Mouse (Mus musculus) small intestine, adult 2 months (tissue): ENCODE results near the gene Capzb. TPM values are rescaled to one million over a fixed set of nuclear protein-coding genes. Genes with fewer than 3 reads are reported as not detected.
A peak's percentile ranks its signal among the peaks of the same experiment; 100 is the strongest.

ENCODE experiments used
- H3K27ac ChIP-seq: fragments of 200-500 bp; 2 replicates; pipeline ENCODE4 v1.5.1; 2012; ENCODE audit warnings: low read depth, low read length, control low read depth, inconsistent platforms; ENCODE audit not compliant: insufficient read depth
- H3K27me3 ChIP-seq: fragments of 200-500 bp; 2 replicates; pipeline ENCODE4 v1.6.1; 2012; ENCODE audit warnings: mild to moderate bottlenecking, moderate library complexity, low read length, inconsistent platforms; ENCODE audit not compliant: control insufficient read depth, insufficient read depth
- H3K36me3 ChIP-seq: fragments of 200-500 bp; 2 replicates; pipeline ENCODE4 v1.6.1; 2012; ENCODE audit warnings: mild to moderate bottlenecking, low read length, control low read depth, inconsistent platforms; ENCODE audit not compliant: control insufficient read depth, insufficient read depth
- H3K4me1 ChIP-seq: fragments of 200-500 bp; 2 replicates; pipeline ENCODE4 v1.6.1; 2012; ENCODE audit warnings: low read length, inconsistent platforms, mixed read lengths; ENCODE audit not compliant: control insufficient read depth, insufficient read depth, insufficient read length
- H3K4me3 ChIP-seq: fragments of 200-500 bp; 2 replicates; pipeline ENCODE4 v1.5.1; 2012; ENCODE audit warnings: low read depth, mild to moderate bottlenecking, control low read depth, inconsistent platforms, low read length, moderate library complexity
- CTCF ChIP-seq: fragments of 200-500 bp; IDR thresholded peaks from 2 replicates; pipeline ENCODE4 v1.5.1; 2012; ENCODE audit warnings: low read depth, mild to moderate bottlenecking, control low read depth, inconsistent platforms, low read length, moderate library complexity, mixed read lengths; ENCODE audit not compliant: insufficient replicate concordance, insufficient read length; ENCODE audit errors: extremely low read depth
- POLR2A ChIP-seq: fragments of 200-500 bp; IDR thresholded peaks from 2 replicates; pipeline ENCODE4 v1.6.1; 2012; ENCODE audit warnings: low read depth, mild to moderate bottlenecking, control low read depth, inconsistent platforms, low read length, moderate library complexity
- WGBS: fragments of 180-500 bp; shearing (Covaris S2); methylation state at CpG from one replicate; pipeline ENCODE4 v1.1.7; 2018; 5-methylcytosine and 5-hydroxymethylcytosine counted together
- polyA plus RNA-seq: library from polyadenylated mRNA; depleted of rRNA; stranded (reverse); fragments of >200 nt; gene quantifications from 2 replicates; pipeline ENCODE4 v1.2.3, GENCODE M21; 2012

Gene Capzb
- polyA plus RNA-seq, 1 experiment = 390 TPM

- H3K27ac ChIP-seq = no peak overlapping the region; the same call in 1 of the 2 replicates
- H3K36me3 ChIP-seq = peaks cover 52% of the 10 kb centered on the region
- no peaks in the 10 kb centered on the region for H3K27me3 ChIP-seq
- TF ChIP-seq POLR2A = no peak
- no peak for TF ChIP-seq CTCF
- H3K4me3 ChIP-seq = no peak overlapping the region
- peaks cover 37% of the 10 kb centered on the region for H3K4me1 ChIP-seq
- 76% methylated on average over 22 of the region's 22 CpGs for WGBS
Measured at GRCm38 (mm10) chr4:139241678-139242606, 49.2 kb downstream of the Capzb start.

GRCm38 (mm10) chr4:139242607-139242955 is 49.9 kb downstream of the Capzb start:
- peaks cover 52% of the 10 kb centered on the region for H3K36me3 ChIP-seq
- no peaks in the 10 kb centered on the region for H3K27me3 ChIP-seq
- no peak overlapping the region for H3K27ac ChIP-seq
- peaks cover 39% of the 10 kb centered on the region for H3K4me1 ChIP-seq
- H3K4me3 ChIP-seq = no peak overlapping the region
- WGBS = 79% methylated on average over 7 of the region's 7 CpGs
- TF ChIP-seq CTCF (no peak), POLR2A (no peak)

GRCm38 (mm10) chr4:139244176-139244575 is 51.5 kb downstream of the Capzb start:
- peaks cover 49% of the 10 kb centered on the region for H3K36me3 ChIP-seq
- no peak overlapping the region for H3K4me3 ChIP-seq
- TF ChIP-seq CTCF = no peak
- TF ChIP-seq POLR2A = no peak
- peaks cover 46% of the 10 kb centered on the region for H3K4me1 ChIP-seq
- no peak overlapping the region for H3K27ac ChIP-seq
- no peaks in the 10 kb centered on the region for H3K27me3 ChIP-seq
- 82% methylated on average over 3 of the region's 3 CpGs for WGBS

- WGBS = 73% methylated on average over 6 of the region's 6 CpGs
- peaks cover 51% of the 10 kb centered on the region for H3K4me1 ChIP-seq
- peaks cover 48% of the 10 kb centered on the region for H3K36me3 ChIP-seq
- no peak for TF ChIP-seq CTCF
- no peak for TF ChIP-seq POLR2A
- no peak overlapping the region for H3K4me3 ChIP-seq
- H3K27me3 ChIP-seq = no peaks in the 10 kb centered on the region
- H3K27ac ChIP-seq = no peak overlapping the region
Measured at GRCm38 (mm10) chr4:139244766-139245165, 52.1 kb downstream of the Capzb start.

- Histone ChIP-seq H3K36me3 (peaks cover 41% of the 10 kb centered on the region), H3K27me3 (no peaks in the 10 kb centered on the region), H3K4me1 (peaks cover 59% of the 10 kb centered on the region), H3K27ac (peak overlapping the region; percentile 17; the same call in 1 of the 2 replicates), H3K4me3 (no peak overlapping the region)
- TF ChIP-seq CTCF (no peak), POLR2A (no peak)
- 68% methylated on average over 2 of the region's 2 CpGs for WGBS
Measured at GRCm38 (mm10) chr4:139245534-139245933, 52.8 kb downstream of the Capzb start.

GRCm38 (mm10) chr4:139246130-139246877 is 53.6 kb downstream of the Capzb start:
- Histone ChIP-seq H3K4me3 (no peak overlapping the region), H3K36me3 (peaks cover 34% of the 10 kb centered on the region), H3K4me1 (peaks cover 63% of the 10 kb centered on the region), H3K27me3 (no peaks in the 10 kb centered on the region), H3K27ac (no peak overlapping the region; the same call in 1 of the 2 replicates)
- TF ChIP-seq CTCF (no peak), POLR2A (no peak)
- 93% methylated on average over 7 of the region's 7 CpGs for WGBS

- H3K4me1 ChIP-seq = peaks cover 72% of the 10 kb centered on the region
- H3K4me3 ChIP-seq = no peak overlapping the region
- no peak for TF ChIP-seq POLR2A
- no peak for TF ChIP-seq CTCF
- peak overlapping the region; percentile 30; the same call in 1 of the 2 replicates for H3K27ac ChIP-seq
- WGBS = 31% methylated on average over 7 of the region's 7 CpGs
- H3K27me3 ChIP-seq = no peaks in the 10 kb centered on the region
- H3K36me3 ChIP-seq = peaks cover 19% of the 10 kb centered on the region
Measured at GRCm38 (mm10) chr4:139247966-139248365, 55.3 kb downstream of the Capzb start.
